Mouse (Mus musculus): ENCODE data around the gene Thada. TPM values are rescaled to one million over a fixed set of nuclear protein-coding genes. Genes with fewer than 3 reads are reported as not detected.

Thada gene
- polyA plus RNA-seq, 1 experiment from 2014 or later, result 10.3 TPM

GRCm38 (mm10) chr17:84435012-84435411 lies 31.0 kb downstream of the Thada start:
- H3K4me2 ChIP-seq, result no peak overlapping the region
- no peak overlapping the region for H3K4me3 ChIP-seq
- no peaks in the 10 kb centered on the region for H3K27me3 ChIP-seq
- H3K4me1 ChIP-seq, result no peaks in the 10 kb centered on the region
- H3K9ac ChIP-seq, result no peak overlapping the region
- 63% methylated on average over 4 of the region's 4 CpGs for WGBS
- no peaks in the 10 kb centered on the region for H3K9me3 ChIP-seq
- ATAC-seq (ENCODE audit: insufficient number of reproducible peaks, insufficient read depth, low FRiP score, low TSS enrichment, low read depth), result no peak
- peaks cover 93% of the 10 kb centered on the region for H3K36me3 ChIP-seq
- H3K27ac ChIP-seq, result no peak overlapping the region

DNA sequence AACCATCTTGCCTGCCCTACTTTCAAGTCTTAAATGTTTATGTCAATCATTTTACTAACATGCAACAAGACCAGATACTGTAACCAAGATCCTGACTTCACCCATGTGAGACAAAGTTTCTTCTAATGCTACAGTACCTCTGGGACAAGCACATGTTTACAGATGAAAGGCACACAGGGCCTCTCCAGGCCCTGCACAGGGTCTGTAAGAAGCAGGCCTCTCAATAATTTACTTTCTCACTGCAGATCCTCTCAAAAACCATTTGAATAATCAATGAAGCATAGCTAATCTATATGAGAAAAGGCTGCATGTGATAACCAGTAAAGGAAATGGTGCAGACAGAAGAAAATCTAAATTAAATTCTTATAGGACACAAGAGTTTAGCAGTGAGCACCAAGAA lies 31.8 kb downstream of the Thada start:
- H3K27me3 ChIP-seq, result no peaks in the 10 kb centered on the region
- H3K9me3 ChIP-seq, result no peaks in the 10 kb centered on the region
- no peaks in the 10 kb centered on the region for H3K4me1 ChIP-seq
- H3K36me3 ChIP-seq, result peaks cover 93% of the 10 kb centered on the region
- H3K4me3 ChIP-seq, result no peak overlapping the region
- no peak for ATAC-seq (ENCODE audit: insufficient number of reproducible peaks, insufficient read depth, low FRiP score, low TSS enrichment, low read depth)
- no peak overlapping the region for H3K9ac ChIP-seq
- no peak overlapping the region for H3K27ac ChIP-seq
- H3K4me2 ChIP-seq, result no peak overlapping the region

GRCm38 (mm10) chr17:84431991-84432390 lies 34.0 kb downstream of the Thada start:
- Histone ChIP-seq H3K4me2 (no peak overlapping the region), H3K27ac (no peak overlapping the region), H3K36me3 (peaks cover 88% of the 10 kb centered on the region), H3K9ac (no peak overlapping the region), H3K9me3 (no peaks in the 10 kb centered on the region), H3K4me1 (no peaks in the 10 kb centered on the region), H3K27me3 (no peaks in the 10 kb centered on the region), H3K4me3 (no peak overlapping the region)
- WGBS, result 70% methylated on average over 5 of the region's 5 CpGs
- ATAC-seq (ENCODE audit: insufficient number of reproducible peaks, insufficient read depth, low FRiP score, low TSS enrichment, low read depth), result no peak

- no peak overlapping the region for H3K4me3 ChIP-seq
- peaks cover 28% of the 10 kb centered on the region for H3K4me1 ChIP-seq
- H3K9ac ChIP-seq, result no peak overlapping the region
- 81% methylated on average over 1 of the region's 1 CpGs for WGBS
- H3K36me3 ChIP-seq, result peaks cover 58% of the 10 kb centered on the region
- peaks cover 9% of the 10 kb centered on the region; the same call in 1 of the 2 replicates for H3K27me3 ChIP-seq
- H3K4me2 ChIP-seq, result no peak overlapping the region
- no peaks in the 10 kb centered on the region for H3K9me3 ChIP-seq
- ATAC-seq (ENCODE audit: insufficient number of reproducible peaks, insufficient read depth, low FRiP score, low TSS enrichment, low read depth), result no peak
- H3K27ac ChIP-seq, result no peak overlapping the region
Observed at GRCm38 (mm10) chr17:84424258-84424657, 41.7 kb downstream of the Thada start.

DNA sequence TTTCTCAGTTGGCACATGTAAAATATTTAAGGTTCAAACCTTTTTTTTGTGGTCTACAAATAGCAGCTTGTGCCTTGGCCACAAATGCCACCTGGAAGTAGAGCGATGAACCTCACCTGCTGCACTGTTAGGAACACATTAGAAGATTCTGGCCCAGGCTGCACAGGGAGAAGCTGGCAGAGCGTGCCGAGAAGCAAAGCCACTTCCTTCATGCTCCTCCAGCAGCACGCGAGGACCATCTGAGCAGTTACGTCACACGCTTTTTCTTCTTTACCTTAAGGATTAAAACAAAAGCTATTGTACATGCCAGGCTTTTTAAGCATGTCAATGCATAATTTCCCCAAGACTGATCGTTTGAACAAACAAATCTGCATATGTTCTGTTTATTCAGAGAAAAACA lies 43.1 kb downstream of the Thada start:
- WGBS, result 60% methylated on average over 8 of the region's 8 CpGs

GRCm38 (mm10) chr17:84422001-84422785 lies 43.8 kb downstream of the Thada start:
- Histone ChIP-seq H3K9ac (no peak overlapping the region), H3K9me3 (no peaks in the 10 kb centered on the region), H3K4me1 (peaks cover 28% of the 10 kb centered on the region), H3K27ac (peak overlapping the region; percentile 84), H3K4me3 (no peak overlapping the region), H3K4me2 (0 out of 2 replicates have a peak overlapping the region, but pooled peaks have one; percentile 9), H3K27me3 (peaks cover 9% of the 10 kb centered on the region; the same call in 1 of the 2 replicates), H3K36me3 (peaks cover 47% of the 10 kb centered on the region)
- peak; percentile 80; the same call in 1 of the 2 replicates for ATAC-seq (ENCODE audit: insufficient number of reproducible peaks, insufficient read depth, low FRiP score, low TSS enrichment, low read depth)
- 30% methylated on average over 4 of the region's 4 CpGs for WGBS

More for the DNA sequence above, 43.1 kb downstream of the Thada start:
- Histone ChIP-seq H3K9ac (no peak overlapping the region), H3K36me3 (peaks cover 51% of the 10 kb centered on the region), H3K4me2 (peak overlapping the region; percentile 16; the same call in 1 of the 2 replicates), H3K9me3 (no peaks in the 10 kb centered on the region), H3K27ac (peak overlapping the region; percentile 44; the same call in 1 of the 2 replicates), H3K27me3 (peaks cover 9% of the 10 kb centered on the region; the same call in 1 of the 2 replicates), H3K4me3 (no peak overlapping the region), H3K4me1 (peaks cover 28% of the 10 kb centered on the region)
- no peak for ATAC-seq (ENCODE audit: insufficient number of reproducible peaks, insufficient read depth, low FRiP score, low TSS enrichment, low read depth)

DNA sequence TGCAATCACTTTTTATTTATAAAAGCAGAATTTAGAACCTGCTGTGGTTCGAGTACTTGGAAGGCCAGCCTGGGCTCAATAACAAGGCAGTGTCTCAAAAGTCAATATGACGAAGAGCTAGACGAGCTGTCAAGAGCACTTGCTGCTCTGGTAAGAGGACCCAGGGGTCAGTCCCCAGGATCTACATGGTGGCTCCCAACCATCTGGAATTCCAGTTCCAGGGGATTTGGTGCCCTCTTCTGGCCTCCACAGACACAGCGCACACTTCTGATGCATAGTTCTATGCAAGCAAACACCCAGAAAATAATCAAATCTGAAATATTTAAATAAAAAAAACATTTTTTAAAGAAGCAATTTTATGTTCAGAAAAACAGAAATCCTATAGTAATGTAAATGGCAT lies 45.0 kb downstream of the Thada start:
- Histone ChIP-seq H3K36me3 (peaks cover 40% of the 10 kb centered on the region), H3K9ac (no peak overlapping the region), H3K27me3 (peaks cover 9% of the 10 kb centered on the region; the same call in 1 of the 2 replicates), H3K4me3 (no peak overlapping the region), H3K4me1 (peaks cover 28% of the 10 kb centered on the region), H3K27ac (no peak overlapping the region), H3K4me2 (no peak overlapping the region), H3K9me3 (no peaks in the 10 kb centered on the region)
- no peak for ATAC-seq (ENCODE audit: insufficient number of reproducible peaks, insufficient read depth, low FRiP score, low TSS enrichment, low read depth)
- 85% methylated on average over 4 of the region's 4 CpGs for WGBS

- Histone ChIP-seq H3K27me3 (peaks cover 4% of the 10 kb centered on the region; the same call in 1 of the 2 replicates), H3K36me3 (peaks cover 34% of the 10 kb centered on the region), H3K9me3 (no peaks in the 10 kb centered on the region), H3K4me2 (no peak overlapping the region), H3K9ac (no peak overlapping the region), H3K27ac (peak overlapping the region; percentile 28), H3K4me3 (no peak overlapping the region), H3K4me1 (peaks cover 28% of the 10 kb centered on the region)
- no peak for ATAC-seq (ENCODE audit: insufficient number of reproducible peaks, insufficient read depth, low FRiP score, low TSS enrichment, low read depth)
- WGBS, result 66% methylated on average over 3 of the region's 3 CpGs
Observed at GRCm38 (mm10) chr17:84420276-84420639, 45.7 kb downstream of the Thada start.

DNA sequence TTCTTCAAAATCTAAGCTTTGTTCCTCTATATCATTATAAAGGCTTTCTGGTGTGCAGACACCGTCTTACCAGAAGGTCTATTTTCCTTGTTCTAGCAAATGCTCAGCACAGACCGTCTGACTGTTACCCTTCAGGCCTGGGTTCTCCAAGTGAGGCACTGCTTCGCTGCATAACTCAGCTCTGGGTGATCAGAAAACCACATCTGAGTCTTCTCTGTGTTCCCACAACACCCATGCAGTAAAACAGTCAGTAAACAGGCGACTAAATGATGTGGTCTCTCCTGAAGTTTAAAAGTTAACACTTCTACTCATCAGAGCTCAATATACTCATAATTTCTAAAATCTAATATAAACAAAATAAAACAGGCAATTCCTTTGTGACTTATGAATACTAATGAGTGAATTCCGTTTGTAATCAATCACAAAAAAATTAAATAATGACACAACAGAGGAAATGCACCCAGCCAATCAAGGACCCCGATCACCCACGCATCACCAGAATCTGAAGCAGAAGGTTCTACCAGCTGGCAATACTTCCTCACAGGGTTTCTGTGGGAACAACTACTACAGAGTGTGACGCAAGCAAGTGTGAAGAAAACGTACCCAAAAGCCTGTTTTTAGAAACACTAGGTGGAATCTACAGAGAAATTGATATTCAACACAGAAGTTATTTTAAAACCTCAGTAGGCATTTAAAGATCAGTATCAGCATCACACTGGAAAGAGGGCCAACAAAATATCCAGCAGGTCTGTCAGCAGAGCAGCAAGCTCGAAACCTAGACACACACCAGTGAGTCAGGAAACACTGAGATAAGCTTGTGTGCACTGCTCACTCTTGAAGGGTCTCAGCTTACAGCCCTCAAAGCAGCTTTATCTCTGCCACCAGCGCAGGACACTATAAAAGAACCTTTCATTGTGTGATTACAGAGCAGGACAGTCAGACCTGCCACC lies 46.4 kb downstream of the Thada start:
- WGBS, result 66% methylated on average over 11 of the region's 11 CpGs
- Histone ChIP-seq H3K9me3 (no peaks in the 10 kb centered on the region), H3K4me3 (no peak overlapping the region), H3K27ac (peak overlapping the region; percentile 28; the same call in 1 of the 2 replicates), H3K9ac (no peak overlapping the region), H3K36me3 (peaks cover 34% of the 10 kb centered on the region), H3K4me1 (peaks cover 28% of the 10 kb centered on the region), H3K4me2 (no peak overlapping the region), H3K27me3 (no peaks in the 10 kb centered on the region)
- ATAC-seq (ENCODE audit: insufficient number of reproducible peaks, insufficient read depth, low FRiP score, low TSS enrichment, low read depth), result no peak

DNA sequence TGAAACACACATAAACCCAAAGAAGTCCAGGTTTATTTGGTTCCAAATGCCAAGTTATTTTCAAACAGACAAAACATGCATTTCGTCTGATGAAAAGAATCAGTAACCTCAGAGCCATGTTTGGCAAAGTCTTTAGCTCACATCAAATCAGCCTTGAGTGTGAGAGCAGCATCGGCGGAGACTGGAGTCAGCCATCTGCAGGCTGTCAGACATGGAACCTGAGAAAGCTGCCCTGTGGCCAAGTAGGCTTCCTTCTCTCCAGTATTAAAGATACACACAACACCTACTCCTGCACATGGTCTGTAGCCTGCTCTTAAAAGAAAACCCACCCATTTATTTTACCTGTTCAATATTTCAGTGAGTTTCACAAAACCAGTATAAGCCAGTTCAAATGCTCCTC lies 50.1 kb downstream of the Thada start:
- peaks cover 12% of the 10 kb centered on the region for H3K4me1 ChIP-seq
- H3K4me3 ChIP-seq, result no peak overlapping the region
- no peak overlapping the region for H3K9ac ChIP-seq
- no peak for ATAC-seq (ENCODE audit: insufficient number of reproducible peaks, insufficient read depth, low FRiP score, low TSS enrichment, low read depth)
- H3K27ac ChIP-seq, result no peak overlapping the region
- H3K36me3 ChIP-seq, result peaks cover 32% of the 10 kb centered on the region
- no peaks in the 10 kb centered on the region for H3K9me3 ChIP-seq
- WGBS, result 55% methylated on average over 3 of the region's 3 CpGs
- H3K4me2 ChIP-seq, result no peak overlapping the region
- no peaks in the 10 kb centered on the region for H3K27me3 ChIP-seq

DNA sequence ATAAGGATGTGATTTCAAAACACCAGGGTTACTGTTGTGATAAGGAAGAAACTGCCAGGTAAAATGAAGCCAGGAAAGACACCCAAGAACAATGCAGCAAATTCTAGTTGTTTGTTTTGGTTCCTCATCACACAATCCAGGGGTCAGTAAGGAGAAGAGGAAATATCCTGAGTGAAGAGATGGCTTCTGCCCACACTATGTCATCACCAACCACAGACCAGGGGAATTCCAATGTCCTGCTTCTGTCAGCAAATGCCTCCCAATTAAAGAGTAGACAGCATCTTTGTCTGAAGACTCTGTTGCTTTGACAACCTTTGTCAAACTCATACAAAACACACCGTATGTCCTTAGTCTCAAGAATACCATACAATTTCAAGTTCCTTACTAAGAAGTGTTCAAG lies 57.3 kb downstream of the Thada start:
- peaks cover 28% of the 10 kb centered on the region for H3K36me3 ChIP-seq
- no peak overlapping the region for H3K27ac ChIP-seq
- no peak for ATAC-seq (ENCODE audit: insufficient number of reproducible peaks, insufficient read depth, low FRiP score, low TSS enrichment, low read depth)
- H3K9me3 ChIP-seq, result no peaks in the 10 kb centered on the region
- no peaks in the 10 kb centered on the region for H3K27me3 ChIP-seq
- H3K4me2 ChIP-seq, result no peak overlapping the region
- H3K4me3 ChIP-seq, result no peak overlapping the region
- H3K4me1 ChIP-seq, result no peaks in the 10 kb centered on the region
- no peak overlapping the region for H3K9ac ChIP-seq
- WGBS, result 86% methylated on average over 1 of the region's 1 CpGs
